Mouse (Mus musculus): ENCODE results near the gene Gm49405. TPM values are rescaled to one million over a fixed set of nuclear protein-coding genes. Genes with fewer than 3 reads are reported as not detected.
"Not testable (repeated sequence)": the region's sequence is repeated elsewhere in the genome, so short reads cannot be mapped to it uniquely, and the experiment has no call there.

Gm49405 gene
- polyA plus RNA-seq, 1 experiment from 2014 or later, result 4.5 TPM

DNA sequence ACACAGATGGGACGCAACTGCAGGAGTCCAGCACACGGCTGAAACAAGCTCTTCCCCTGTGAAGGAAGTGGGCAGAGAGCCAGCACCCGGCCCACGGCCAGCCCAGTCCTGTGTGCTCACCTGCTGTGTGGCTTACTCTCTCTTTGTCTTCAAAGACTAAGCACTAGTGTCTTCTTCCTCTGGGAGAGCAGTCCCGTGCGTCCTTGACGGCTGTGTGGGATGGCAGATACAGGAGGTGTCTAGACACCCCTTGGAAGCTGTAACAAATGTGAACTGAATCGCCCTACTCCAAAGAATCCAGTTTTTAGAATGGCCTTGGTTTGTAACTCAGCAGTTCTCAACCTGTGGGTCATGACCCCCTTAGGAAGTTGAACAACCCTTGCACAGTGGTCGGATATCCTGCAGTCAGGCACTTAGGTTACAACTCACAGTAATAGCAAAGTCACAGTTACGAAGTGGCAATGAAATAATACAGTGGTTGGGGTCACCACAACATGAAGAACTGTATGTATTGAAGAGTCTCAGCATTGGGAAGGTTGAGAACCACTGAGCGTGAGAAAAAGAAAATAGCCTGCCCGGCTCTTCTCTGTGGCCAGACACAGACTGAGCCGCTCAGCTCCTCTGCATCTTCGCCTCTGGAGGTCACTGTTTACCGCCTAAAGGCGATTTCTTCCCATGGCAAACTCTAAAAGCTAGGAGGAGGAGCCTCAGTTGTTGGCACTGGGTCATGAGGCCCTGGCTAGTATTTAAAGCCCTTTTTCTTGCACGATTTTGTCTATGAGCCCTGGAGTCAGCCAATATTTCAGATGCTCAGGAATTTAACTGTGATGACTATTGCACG lies 18.5 kb downstream of the Gm49405 start:
- H3K4me3 ChIP-seq, result no peak overlapping the region
- no peaks in the 10 kb centered on the region for H3K9me3 ChIP-seq
- peaks cover 8% of the 10 kb centered on the region; the same call in 1 of the 2 replicates for H3K4me1 ChIP-seq
- H3K27me3 ChIP-seq, result no peaks in the 10 kb centered on the region
- no peak overlapping the region for H3K9ac ChIP-seq
- ATAC-seq (ENCODE audit: low FRiP score, low read depth), result peak; percentile 86
- H3K27ac ChIP-seq, result no peak overlapping the region
- WGBS, result 39% methylated on average over 18 of the region's 18 CpGs
- H3K4me2 ChIP-seq (replicated peaks), result no peak overlapping the region
- no peaks in the 10 kb centered on the region for H3K36me3 ChIP-seq

GRCm38 (mm10) chr19:4023185-4023584 lies 22.8 kb downstream of the Gm49405 start:
- no peak overlapping the region for H3K4me2 ChIP-seq (replicated peaks)
- H3K9me3 ChIP-seq, result 0 out of 2 replicates have a peak, but pooled peaks cover 6% of the 10 kb centered on the region
- no peaks in the 10 kb centered on the region for H3K27me3 ChIP-seq
- no peak overlapping the region for H3K4me3 ChIP-seq
- no peaks in the 10 kb centered on the region for H3K36me3 ChIP-seq
- H3K4me1 ChIP-seq, result peaks cover 8% of the 10 kb centered on the region; the same call in 1 of the 2 replicates
- no peak overlapping the region for H3K27ac ChIP-seq
- WGBS, result 74% methylated on average over 7 of the region's 7 CpGs
- ATAC-seq (ENCODE audit: low FRiP score, low read depth), result no peak
- no peak overlapping the region for H3K9ac ChIP-seq

DNA sequence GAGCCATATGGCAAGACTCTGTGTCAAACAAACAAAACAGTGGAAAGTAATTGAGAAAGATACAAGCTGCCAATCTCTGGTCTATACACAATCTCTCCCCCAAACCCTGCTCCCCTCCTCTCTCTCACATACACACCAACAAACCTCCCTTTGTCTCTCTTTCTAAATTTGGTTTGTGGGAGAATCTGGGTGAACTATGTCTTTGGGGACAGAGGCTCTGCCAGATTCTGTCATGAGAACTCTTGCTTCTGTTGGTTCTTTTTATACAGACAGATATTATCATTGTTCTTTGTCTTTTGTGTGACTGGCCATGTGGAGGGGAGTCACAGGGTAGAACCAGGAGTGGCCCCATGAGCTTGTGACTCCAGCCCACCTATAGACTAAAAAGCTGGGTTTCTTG lies 27.1 kb downstream of the Gm49405 start:
- no peaks in the 10 kb centered on the region for H3K4me1 ChIP-seq
- no peak for ATAC-seq (ENCODE audit: low FRiP score, low read depth)
- no peak overlapping the region for H3K4me2 ChIP-seq (replicated peaks)

DNA sequence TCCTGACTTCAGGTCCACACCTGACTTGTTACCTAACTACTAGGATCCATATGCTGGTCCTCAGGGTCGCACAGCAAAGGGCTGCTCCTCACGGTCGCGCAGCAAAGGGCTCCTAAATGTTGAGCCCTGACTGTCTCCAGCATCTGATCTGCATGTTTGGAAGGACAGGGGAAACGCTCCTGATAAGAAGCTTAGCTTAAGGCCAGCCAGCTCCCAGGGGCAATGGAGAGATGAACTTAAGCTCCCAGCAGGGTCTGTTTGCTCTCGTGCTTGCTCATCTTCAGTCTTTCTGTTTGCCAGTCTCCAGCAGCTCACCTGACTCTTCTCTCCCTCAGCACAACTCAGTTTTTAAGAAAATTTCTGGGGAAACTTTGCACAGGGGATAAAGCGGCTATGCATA lies 32.2 kb downstream of the Gm49405 start:
- H3K4me2 ChIP-seq (replicated peaks), result no peak overlapping the region
- peaks cover 13% of the 10 kb centered on the region for H3K4me1 ChIP-seq
- H3K9ac ChIP-seq, result no peak overlapping the region
- H3K4me3 ChIP-seq, result no peak overlapping the region
- WGBS, result 68% methylated on average over 7 of the region's 7 CpGs
- no peak overlapping the region for H3K27ac ChIP-seq
- H3K27me3 ChIP-seq, result no peaks in the 10 kb centered on the region
- H3K36me3 ChIP-seq, result peaks cover 18% of the 10 kb centered on the region
- no peak for ATAC-seq (ENCODE audit: low FRiP score, low read depth)
- H3K9me3 ChIP-seq, result no peaks in the 10 kb centered on the region

More for the DNA sequence above, 27.1 kb downstream of the Gm49405 start:
- Histone ChIP-seq H3K4me3 (no peak overlapping the region), H3K9me3 (0 out of 2 replicates have a peak, but pooled peaks cover 6% of the 10 kb centered on the region), H3K9ac (no peak overlapping the region), H3K36me3 (no peaks in the 10 kb centered on the region), H3K27ac (no peak overlapping the region), H3K27me3 (no peaks in the 10 kb centered on the region)

- Histone ChIP-seq H3K4me3 (no peak overlapping the region), H3K4me2 (replicated peaks) (no peak overlapping the region), H3K36me3 (peaks cover 18% of the 10 kb centered on the region), H3K4me1 (peaks cover 15% of the 10 kb centered on the region), H3K27ac (no peak overlapping the region), H3K9ac (no peak overlapping the region), H3K27me3 (no peaks in the 10 kb centered on the region), H3K9me3 (no peaks in the 10 kb centered on the region)
- WGBS, result 83% methylated on average over 3 of the region's 3 CpGs
- no peak for ATAC-seq (ENCODE audit: low FRiP score, low read depth)
Observed at GRCm38 (mm10) chr19:4033298-4033697, 32.9 kb downstream of the Gm49405 start.

DNA sequence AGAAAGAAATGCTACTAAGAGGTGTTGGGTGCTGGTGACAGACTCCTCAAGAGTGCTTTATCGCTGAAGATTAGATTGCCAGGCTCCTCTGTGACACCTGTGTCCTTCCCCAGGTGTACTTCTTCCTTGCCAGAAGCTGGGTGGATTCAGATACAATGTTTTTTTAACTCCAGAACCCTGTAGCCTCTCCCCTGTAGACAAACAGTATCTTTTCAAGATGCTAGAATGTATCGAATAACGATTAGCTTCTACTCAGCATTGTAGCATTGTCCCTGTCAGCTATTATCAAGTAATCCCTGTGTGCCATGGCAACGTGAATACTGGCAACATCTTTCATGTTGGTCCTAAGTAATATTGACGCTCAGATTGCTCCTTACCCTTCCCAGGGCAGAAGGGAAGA lies 33.3 kb downstream of the Gm49405 start:
- Histone ChIP-seq H3K4me3 (no peak overlapping the region), H3K4me2 (replicated peaks) (no peak overlapping the region), H3K9ac (no peak overlapping the region), H3K4me1 (peaks cover 16% of the 10 kb centered on the region), H3K9me3 (no peaks in the 10 kb centered on the region), H3K27me3 (no peaks in the 10 kb centered on the region), H3K27ac (no peak overlapping the region), H3K36me3 (peaks cover 18% of the 10 kb centered on the region)
- 68% methylated on average over 5 of the region's 5 CpGs for WGBS
- ATAC-seq (ENCODE audit: low FRiP score, low read depth), result no peak

DNA sequence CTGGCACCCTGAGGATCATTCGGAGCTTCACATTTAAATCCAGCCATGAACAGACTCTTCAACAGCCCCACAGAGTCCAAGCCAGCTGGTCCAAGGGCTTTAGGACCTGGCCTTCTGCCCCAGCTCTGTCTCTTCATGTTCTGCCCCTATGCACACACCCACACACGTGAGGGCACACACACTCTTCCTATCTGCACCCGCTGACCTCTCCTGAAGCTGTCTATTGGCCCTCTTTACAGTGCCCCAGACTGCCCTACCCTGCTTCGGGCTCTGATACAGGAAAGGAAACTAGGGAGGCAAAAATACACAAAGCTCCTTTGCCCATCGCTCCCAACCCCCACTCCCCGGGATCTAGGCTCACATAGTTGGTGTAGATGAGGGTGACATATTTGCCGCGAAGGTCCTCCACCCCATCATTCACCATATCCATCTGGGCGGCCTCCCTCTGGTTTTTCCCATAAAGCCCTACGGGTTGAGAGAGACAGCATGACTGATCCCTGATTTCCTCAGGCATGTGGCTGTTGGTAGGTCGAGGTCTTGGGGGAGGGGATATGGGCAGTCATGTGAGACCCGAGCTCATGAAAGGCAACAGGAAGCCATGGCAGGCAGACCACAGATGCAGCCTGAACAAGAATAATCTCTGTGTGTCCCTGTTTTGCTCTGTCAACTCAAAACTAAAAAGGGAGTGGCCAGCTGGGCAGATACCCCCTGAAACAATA lies 36.1 kb downstream of the Gm49405 start:
- WGBS, result 73% methylated on average over 12 of the region's 12 CpGs

GRCm38 (mm10) chr19:4037154-4037787 lies 36.8 kb downstream of the Gm49405 start:
- peak overlapping the region; percentile 62 for H3K4me3 ChIP-seq
- ATAC-seq (ENCODE audit: low FRiP score, low read depth), result 0 out of 2 replicates have a peak, but pooled peaks have one; percentile 13
- peak overlapping the region; percentile 80 for H3K9ac ChIP-seq
- H3K9me3 ChIP-seq, H3K27me3 ChIP-seq: not testable (repeated sequence)
- H3K27ac ChIP-seq, result peak overlapping the region; percentile 83
- peaks cover 18% of the 10 kb centered on the region for H3K36me3 ChIP-seq
- peak overlapping the region; percentile 77 for H3K4me2 ChIP-seq (replicated peaks)
- 21% methylated on average over 8 of the region's 8 CpGs for WGBS
- peaks cover 16% of the 10 kb centered on the region for H3K4me1 ChIP-seq

More for the DNA sequence above, 36.1 kb downstream of the Gm49405 start:
- Histone ChIP-seq H3K36me3 (peaks cover 18% of the 10 kb centered on the region), H3K9ac (peak overlapping the region; percentile 45; the same call in 1 of the 2 replicates), H3K4me1 (peaks cover 16% of the 10 kb centered on the region), H3K4me2 (replicated peaks) (peak overlapping the region; percentile 48), H3K4me3 (no peak overlapping the region; the same call in 1 of the 2 replicates), H3K27me3 (no peaks in the 10 kb centered on the region), H3K9me3 (no peaks in the 10 kb centered on the region), H3K27ac (no peak overlapping the region)
- ATAC-seq (ENCODE audit: low FRiP score, low read depth), result no peak

DNA sequence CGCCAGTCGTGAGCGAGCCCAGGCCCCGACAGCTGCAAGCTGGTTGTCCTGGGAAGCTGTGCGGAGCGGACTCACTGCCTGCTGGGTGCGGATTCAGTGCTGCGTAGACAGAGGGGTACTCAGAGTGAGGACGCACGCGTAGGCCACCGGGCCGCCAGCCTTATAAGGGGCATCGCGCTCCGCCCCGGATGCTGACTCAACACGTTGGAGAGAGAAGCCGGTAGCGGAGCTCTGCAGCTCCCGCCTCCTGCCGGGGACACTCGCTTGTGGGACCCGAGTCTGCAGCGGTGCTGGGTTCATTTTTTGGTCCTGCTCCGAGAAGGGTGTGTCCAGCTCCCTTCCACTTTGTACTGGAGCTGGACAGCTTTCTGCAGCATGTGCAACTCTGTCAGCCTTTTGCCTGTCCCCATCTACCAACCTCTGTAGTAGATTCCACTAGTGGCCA lies 37.4 kb downstream of the Gm49405 start, which contains the start of gene Gstp1:
Gstp1 (minus strand) TSS at position 198 of the 445 bp plus-strand sequence.
- Histone ChIP-seq H3K9me3 (no peaks in the 10 kb centered on the region), H3K36me3 (peaks cover 18% of the 10 kb centered on the region), H3K4me2 (replicated peaks) (peak within 1 kb of the TSS; percentile 77), H3K4me3 (peak within 1 kb of the TSS; percentile 62), H3K9ac (peak within 1 kb of the TSS; percentile 80), H3K27me3 (no peaks in the 10 kb centered on the region), H3K4me1 (peaks cover 16% of the 10 kb centered on the region), H3K27ac (peak within 1 kb of the TSS; percentile 83)
- peak; percentile 91 for ATAC-seq (ENCODE audit: low FRiP score, low read depth)
- WGBS, result 0% methylated on average over 26 of the region's 26 CpGs

DNA sequence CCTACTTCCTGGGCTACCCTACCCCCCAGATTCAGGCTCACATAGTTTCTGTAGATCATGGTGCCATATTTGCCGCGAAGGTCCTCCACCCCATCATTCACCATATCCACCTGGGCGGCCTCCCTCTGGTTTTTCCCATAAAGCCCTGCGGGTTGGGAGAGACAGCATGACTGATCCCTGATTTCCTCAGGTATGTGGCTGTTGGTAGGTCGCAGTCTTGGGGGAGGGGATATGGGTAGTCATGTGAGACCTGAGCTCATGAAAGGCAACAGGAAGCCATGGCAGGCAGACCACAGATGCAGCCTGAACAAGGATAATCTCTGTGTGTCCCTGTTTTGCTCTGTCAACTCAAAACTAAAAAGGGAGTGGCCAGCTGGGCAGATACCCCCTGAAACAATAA lies 40.5 kb downstream of the Gm49405 start:
- not testable (repeated sequence) for H3K9me3 ChIP-seq; H3K27me3 ChIP-seq; H3K4me3 ChIP-seq; H3K27ac ChIP-seq; H3K36me3 ChIP-seq; H3K9ac ChIP-seq; H3K4me2 ChIP-seq (replicated peaks); ATAC-seq (ENCODE audit: low FRiP score, low read depth)
- WGBS, result 80% methylated on average over 5 of the region's 5 CpGs
- peaks cover 18% of the 10 kb centered on the region for H3K4me1 ChIP-seq

DNA sequence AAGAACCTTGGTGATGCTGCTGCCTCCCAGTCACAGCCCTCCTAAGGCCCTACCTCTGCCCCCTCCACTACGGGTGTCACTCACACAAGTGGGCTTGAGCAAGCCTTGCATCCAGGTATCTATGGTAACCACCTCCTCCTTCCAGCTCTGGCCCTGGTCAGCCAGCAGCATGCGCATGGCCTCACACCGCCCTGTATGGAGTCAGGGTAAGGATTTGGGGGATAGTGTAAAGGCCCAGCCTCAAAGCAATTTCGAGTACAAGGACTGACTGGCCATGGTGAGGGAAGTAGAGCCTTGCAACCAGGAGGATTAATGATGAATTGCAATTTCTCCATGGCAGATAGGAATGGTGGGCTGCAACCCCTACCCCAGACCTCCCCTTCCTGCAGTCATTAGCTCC lies 41.1 kb downstream of the Gm49405 start:
- H3K4me3 ChIP-seq; H3K27me3 ChIP-seq; H3K9ac ChIP-seq; H3K27ac ChIP-seq; H3K9me3 ChIP-seq; ATAC-seq (ENCODE audit: low FRiP score, low read depth); H3K36me3 ChIP-seq; H3K4me2 ChIP-seq (replicated peaks): not testable (repeated sequence)
- WGBS, result 89% methylated on average over 3 of the region's 4 CpGs
- peaks cover 15% of the 10 kb centered on the region for H3K4me1 ChIP-seq

GRCm38 (mm10) chr19:4042124-4042523 lies 41.7 kb downstream of the Gm49405 start:
- no peaks in the 10 kb centered on the region for H3K9me3 ChIP-seq
- peaks cover 12% of the 10 kb centered on the region; the same call in 1 of the 2 replicates for H3K4me1 ChIP-seq
- no peaks in the 10 kb centered on the region for H3K27me3 ChIP-seq
- H3K27ac ChIP-seq, result no peak overlapping the region
- H3K36me3 ChIP-seq, result no peaks in the 10 kb centered on the region
- no peak overlapping the region for H3K4me2 ChIP-seq (replicated peaks)
- no peak overlapping the region for H3K4me3 ChIP-seq
- no peak overlapping the region for H3K9ac ChIP-seq
- 73% methylated on average over 14 of the region's 14 CpGs for WGBS
- no peak for ATAC-seq (ENCODE audit: low FRiP score, low read depth)

Data from limb, embryonic 13.5 days (tissue).